Mouse (Mus musculus) inflammation-experienced regulatory T-cells, adult 6 months (primary cell): Measurements from ENCODE around the gene Fosl2. TPM values are rescaled to one million over a fixed set of nuclear protein-coding genes. Genes with fewer than 3 reads are reported as not detected.
A peak's percentile ranks its signal among the peaks of the same experiment; 100 is the strongest.

Source experiments
- ATAC-seq: one replicate; pipeline ENCODE4 v1.8.0; 2017
- polyA plus RNA-seq, 3 experiments: library from polyadenylated mRNA; unstranded; fragments of 100-300 nt; shearing (Covaris generic); gene quantifications; one replicate each; pipeline ENCODE4 v1.2.1; 2017

The Fosl2 gene
- polyA plus RNA-seq = 1 to 10 TPM; 1.3 to 2.0 (median 1.7) TPM

DNA sequence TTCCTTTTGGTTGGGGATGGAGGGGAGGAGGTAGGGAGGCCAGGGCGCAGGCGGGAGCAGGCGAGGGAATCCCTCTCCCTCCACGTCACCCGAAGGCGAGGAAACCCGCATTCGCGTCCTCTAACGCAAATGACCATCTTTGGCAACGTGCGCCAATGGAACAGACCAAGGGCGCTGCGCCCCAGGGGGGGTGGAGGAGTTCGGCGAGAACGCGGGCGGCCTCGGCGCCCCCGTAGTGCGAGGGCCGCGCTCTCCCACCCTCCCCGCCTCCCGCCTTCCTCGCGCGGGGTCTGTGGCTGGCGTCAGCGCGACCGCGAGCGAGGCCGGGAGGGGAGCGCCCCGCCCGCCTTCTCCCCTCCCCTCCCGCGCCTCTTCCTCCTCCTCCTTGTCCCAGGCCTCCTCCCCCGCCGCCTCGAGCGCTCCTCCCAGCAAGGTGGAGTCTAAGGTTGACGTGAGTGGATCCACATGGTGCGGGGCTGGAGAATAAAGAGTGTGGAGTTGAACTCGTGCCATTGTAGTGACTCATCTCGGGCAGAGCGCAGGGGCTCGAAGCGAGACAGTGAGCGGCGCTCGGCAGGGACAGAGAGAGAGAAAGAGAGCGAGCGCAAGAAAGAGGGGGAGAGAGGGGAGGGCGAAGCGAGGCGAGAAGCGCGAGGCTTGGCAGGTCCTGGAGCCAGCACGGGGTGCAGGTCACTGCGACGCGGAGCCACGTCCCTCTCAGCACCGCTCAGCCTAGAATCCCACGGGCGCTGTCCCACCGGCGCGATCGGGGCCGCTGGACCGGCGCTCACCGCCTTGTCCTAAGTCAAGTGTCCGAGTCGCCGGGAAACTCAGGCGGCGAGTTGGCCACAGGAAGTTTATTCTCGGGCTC is at the start of gene Fosl2:
Fosl2 (plus strand) TSS at position 466 of the 871 bp plus-strand sequence.
- ATAC-seq = peak; percentile 76

DNA sequence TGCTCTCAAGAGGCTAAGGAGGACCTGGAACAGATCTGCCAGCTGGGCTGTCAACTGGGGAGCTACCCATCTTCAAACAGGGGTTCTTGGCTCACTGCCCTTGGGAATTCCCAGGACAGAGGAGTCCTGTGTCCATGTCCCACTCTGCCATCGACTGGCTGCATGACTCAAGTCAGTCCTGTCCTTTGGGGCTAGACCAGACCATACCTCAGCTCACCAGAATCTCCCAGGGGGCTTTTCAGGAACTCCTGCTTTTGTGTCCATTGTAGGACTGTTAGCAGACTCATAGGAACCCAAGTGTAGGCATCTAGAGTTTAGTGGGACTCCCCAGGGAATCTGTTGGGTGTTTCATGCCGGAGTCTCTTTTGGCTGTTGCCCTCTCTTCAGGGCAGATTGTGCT is 49.6 kb upstream of the Fosl2 start:
- no peak for ATAC-seq

DNA sequence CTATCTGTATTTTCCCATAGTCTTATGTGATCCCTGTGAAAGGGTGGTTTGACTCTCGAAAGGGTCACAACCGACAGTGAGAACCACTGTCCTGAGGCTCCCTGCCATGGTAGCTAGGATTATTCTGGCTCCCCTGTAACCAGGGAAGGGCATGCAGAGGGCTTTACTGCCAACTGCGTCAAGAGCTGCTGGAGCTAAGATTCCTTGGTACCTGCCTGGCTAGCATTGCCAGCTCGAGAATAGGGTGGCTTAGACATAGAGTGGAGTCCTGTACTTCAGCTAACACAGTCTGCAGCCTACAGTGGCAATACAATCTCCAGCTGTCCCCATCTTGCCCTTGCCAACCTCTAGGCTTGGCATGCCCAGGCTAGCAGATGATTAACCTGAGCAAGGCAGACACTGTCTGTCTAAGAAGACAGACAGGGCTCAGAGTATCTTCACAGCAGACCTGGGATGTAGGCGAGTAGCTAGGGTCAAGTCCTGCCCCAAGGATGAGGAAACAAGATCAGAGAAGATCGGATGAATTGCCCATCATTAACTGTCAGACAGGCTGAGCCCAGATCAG is 49.0 kb upstream of the Fosl2 start:
- no peak for ATAC-seq

DNA sequence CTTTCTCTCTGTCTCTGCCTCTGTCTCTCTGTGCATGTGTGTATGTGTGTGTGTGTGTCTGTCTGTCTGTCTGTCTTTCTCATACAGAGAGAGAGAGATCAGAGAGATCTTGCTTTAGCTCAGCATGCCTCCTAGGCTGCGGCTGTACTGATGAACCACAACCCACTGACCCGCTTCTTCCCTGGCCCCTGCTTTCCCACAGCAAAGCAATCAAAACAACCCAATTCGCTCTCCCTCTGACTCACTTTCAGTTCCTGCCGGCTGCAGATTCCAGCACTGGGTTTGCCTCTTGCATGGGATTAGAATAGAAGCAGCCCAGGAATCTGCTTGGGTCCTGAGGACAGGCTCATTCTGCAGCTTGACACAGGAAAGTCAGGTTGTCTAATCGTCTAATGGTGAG is 46.1 kb upstream of the Fosl2 start:
- ATAC-seq = no peak

DNA sequence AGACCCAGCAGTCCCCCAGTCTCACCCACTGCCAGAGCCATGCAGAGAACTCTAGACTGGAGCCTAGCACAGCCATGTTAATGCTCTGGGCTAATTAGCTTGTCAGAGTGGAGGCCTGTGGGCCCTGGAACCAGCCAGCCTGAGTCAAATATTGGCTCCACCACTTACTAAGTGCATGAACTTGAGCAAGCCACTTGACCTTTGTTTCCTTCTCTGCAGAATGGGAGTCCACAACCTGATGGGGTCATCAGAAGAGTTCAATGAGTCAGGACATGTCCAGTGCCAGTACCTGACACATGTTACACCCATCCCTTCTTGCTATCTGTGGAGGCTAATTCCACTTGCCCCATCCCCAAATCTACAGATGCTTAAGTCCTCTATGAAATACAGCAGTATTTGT is 43.3 kb upstream of the Fosl2 start:
- ATAC-seq = no peak

DNA sequence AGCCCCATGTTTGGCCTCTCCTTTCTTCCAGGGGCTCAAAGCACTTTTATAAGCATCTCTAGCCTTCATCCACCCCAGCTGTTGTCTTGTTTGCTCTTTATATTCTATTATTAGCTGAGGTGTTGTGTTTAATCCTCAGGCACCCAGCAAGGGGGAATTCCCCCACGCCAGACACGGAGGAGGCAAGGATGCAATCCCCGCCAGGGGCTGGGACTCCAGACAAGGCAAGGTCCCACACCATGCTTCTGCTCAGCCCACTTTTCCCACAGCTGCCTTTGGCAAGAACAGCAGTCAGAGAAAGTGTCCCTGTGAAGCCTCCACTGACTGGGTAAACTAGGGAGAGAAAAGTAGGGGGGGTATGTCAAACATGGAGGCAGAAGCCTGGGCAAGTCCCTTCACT is 36.9 kb upstream of the Fosl2 start:
- no peak for ATAC-seq

DNA sequence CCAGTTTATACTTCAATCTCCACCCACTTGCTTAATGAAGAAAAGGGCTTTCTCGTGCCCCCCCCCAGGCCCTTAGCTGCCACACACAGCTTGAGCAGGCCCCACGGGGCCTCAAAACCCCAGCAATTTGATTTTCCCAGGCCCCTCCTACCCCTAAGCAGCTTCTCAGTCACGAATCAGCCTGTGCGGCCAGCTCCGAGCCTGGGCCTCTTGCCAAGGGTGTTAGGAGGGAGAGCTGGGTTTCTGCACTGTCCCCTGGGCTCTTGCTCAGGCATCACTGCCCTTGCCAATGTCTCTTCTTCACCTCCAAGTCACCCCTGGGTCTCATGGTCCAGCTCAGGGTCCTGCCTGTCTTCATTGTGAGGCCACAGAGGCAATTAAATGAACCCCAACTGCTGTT is 33.1 kb upstream of the Fosl2 start:
- no peak for ATAC-seq

DNA sequence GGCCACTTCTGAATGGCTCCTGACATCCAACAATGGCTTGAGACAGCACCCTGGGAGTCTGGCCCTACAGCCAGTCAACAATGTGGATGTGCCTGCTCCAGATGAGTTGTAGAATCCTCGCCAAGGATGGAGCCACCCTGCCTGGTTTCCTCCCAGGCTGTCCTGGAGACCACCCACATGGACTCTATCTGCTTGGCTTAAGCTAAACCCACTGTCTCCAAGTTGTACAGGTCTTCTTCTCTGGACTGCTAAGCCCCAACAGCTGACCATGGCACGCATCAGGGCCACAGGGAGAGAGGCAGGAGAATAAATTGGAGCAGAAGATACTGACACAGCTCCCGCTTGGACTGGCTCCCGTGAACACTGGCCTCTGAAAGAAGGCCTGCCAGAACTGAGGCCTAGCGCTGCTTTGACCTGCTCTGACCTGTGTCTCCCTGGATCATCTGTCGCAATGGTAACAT is 32.6 kb upstream of the Fosl2 start:
- ATAC-seq = no peak

DNA sequence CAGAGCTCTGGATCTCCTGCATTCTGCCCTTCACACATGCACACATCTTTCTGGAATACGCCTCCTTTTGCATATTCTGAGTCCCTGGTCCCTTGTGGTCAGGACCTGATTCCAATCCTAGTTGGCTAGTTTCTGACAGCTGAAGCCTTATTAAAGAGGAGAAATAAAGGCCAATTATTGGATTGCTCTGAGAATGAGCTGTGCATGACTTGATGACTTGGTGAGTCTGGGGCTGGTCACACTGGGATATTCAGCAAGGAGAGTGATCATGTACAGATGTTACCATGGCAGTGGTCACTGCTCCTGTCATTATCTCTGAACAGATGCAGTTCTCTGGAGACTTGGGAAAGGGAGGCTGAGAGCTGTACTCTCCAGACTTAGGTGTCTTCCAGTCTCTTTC is 32.1 kb upstream of the Fosl2 start:
- ATAC-seq = no peak

DNA sequence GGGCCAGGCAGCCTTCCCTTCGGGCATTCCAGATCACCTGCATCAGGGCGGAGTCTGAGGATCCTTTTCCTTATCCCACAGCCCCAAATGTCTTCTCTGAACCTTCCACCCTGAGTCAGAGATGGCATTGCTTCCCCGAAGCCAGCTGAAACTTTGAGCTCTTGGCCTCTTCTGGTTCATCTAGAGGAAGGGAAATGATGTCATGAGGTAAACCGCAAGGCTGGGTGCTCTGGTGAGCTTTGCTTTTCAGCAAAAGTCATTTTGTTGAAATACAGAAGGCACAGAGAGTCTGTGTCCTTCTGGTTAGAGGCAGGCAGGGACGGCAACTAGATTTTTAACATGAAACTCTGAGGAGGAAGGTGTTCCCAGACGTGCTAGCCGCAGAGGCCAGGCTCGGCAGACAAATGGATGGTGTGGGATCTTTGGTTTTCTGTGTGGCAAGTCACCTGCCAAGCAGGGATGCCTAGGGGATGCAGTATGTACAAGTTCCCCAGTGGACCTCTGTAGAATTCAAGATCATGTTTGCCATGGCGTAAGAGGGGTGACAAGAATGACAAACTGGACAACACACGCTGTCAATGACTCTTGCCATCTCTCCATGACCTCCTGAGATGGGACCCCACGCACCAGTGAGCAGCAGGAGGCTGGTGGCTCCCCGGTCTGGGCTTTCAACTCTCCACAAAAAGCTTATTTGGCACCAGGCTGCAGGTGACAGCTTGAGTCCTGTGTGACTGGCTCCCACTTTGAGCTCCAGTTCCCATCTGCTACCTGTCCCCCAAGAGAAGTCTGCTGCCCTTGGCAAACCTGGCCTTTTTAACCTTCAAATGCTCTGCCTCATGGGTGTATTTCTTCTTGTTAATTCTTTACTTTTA is 31.2 kb upstream of the Fosl2 start:
- ATAC-seq = peak; percentile 98

DNA sequence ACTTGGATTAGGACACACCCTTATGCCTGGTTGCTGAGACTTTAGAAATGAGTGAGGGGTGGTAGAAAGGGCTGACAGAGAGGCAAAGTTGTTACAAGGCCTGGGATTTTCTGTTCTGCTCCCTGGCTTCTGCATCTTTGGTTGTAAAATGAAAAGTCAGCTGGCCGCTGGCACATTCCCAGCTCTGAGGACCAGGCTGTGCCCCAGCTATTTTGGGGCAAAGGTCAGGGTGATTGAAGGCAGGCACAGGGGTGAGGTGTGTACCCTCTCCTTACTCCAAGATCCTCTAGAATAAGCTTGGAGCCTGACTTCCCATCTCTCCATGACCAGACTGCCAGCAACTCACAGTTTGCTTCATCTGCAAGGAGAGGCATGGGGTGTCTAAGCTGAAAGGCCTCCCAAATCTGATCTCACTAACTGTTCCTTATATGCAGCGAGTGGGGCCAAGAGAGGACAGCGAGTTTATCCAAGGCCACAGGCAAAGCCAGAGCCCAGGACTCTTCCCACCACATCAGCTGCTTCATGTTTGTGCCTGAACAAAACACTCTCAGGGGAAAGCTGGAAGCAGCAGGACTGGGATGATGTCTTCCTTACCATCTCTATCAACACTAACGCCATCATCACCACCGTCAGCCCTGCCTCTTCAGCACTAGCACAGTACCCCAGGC is 29.0 kb upstream of the Fosl2 start:
- ATAC-seq = no peak

DNA sequence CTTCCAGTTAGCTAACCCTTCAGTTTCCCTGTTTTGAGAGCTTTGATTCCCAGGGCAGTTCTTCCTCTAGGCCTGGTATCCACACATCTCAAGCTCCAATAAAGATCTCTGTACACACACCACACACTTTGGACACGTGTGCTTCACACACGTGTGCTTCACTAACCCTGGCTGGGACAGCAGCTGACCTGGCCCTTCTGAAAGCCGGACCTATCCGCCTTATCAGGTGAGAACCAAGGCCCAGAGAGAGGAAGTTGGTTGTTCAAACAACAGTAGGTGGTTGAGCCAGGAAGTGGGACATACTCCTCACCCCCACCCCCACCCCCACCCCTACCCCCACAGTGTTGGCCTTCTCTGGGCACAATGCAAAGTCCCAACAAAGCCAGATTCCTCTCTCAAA is 24.9 kb upstream of the Fosl2 start:
- ATAC-seq = no peak

DNA sequence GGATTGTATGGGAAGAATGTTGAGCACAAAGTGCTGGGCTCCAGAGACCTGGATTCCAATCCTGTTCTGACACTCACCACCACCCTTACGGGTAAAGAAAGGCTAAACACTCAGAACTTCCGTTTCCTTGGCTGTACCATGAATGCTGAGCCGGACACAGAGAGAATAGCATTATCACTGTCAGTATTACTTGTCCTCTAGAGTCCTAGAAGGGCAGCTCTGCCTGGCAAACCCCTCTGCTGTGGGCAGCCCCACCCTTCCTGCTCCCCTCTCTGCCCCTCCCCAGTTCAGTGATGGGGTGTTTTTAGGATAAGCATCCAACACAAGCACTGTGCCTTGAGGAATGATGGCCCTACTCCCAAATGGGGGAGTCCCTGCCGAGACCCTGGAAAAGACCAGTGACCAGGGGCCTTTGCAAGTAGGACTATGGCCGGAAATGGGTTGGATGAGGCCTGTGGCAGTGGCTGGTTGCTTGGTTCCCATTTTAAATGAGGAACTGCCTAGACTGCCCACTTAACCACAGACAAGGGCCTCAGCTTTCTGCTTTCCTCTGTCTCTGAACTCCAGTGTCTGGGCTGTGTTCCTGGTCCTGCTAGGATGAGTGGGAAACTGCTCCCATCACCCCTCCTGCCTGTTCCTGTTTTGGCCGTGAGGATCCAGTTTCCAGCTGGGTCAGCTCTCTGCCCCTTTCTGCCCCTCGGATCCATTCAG is 23.2 kb upstream of the Fosl2 start:
- ATAC-seq = no peak

DNA sequence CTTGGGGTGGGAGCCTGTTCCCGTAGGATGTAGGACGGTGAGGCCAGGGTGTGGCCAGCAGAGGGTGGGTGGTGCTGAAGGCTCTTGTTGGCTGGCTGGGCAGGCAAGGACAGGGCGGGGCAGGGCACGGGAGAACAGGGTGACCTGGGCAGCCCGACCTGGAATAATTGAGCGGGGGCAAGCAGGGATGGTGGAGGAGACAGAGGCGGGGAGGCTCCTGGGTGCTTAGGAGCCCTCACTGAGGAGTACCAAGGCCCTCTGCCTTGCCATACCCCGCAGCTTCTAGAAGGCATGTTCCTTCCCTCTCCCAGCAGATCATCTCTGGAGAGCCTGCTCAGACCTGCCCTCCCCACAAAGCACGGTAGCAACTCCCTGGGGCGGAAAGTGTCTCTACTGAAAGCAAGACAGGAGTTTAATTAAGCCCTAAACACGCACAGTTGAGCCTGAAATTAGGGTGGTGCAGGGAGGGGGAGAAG is 14.7 kb upstream of the Fosl2 start:
- ATAC-seq = no peak

DNA sequence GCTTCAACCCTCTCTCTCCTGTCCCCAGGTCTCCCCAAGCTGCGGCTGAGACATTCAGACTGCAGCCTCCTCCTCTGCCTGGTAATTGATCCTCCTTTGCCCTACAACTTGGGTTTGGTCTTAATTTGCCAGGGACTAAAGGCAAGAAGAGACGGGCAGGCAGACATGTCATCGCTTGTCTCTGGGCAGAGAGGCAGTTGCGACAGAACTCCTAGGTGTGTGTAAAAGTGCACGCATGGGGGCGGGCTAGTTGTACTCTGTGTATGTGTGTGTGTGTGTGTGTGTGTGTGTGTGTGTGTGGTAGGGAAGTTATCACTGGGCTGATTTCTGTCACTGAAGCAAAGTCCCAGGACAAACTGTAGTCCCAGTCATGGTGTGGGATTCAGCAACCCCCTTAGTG is 13.7 kb upstream of the Fosl2 start:
- ATAC-seq = no peak

DNA sequence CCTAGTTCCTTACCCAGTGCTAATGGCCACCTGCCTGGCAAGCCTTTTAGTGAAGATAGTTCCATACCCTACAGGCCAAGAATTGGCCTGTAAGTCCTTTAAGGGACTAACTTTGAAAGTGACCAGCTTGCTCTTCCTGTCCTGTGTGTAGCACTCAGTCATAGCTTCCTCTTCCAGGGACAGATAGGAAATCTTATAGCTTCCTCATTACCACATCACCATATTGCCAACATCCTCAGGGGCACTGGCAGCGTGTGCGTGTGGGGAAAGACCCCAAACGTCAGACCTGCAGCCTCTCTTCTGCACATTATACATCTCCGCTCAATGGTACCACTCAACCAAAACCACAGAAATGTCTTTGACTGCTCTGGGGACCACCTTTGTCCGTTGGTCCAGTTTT is 13.2 kb upstream of the Fosl2 start:
- ATAC-seq = no peak

DNA sequence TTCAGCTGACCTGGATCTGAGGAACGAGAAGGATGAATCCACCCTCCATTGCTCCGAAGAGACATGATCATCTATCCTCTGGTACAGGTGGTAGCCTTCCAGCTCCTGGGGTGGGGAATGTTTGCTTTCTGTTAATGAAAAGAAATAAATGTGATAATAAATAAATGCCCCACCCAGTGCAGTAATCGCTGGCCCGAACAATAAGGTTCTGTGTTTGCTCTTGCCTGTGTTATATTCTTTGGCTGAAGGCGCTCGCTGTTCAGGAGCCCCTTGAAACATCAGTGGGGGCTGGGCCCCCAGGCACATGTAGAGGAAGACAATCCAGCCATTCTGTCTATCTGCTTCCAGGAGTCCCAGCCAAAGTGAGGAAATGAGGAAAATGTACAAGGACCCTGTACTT is 10.6 kb upstream of the Fosl2 start:
- ATAC-seq = no peak

DNA sequence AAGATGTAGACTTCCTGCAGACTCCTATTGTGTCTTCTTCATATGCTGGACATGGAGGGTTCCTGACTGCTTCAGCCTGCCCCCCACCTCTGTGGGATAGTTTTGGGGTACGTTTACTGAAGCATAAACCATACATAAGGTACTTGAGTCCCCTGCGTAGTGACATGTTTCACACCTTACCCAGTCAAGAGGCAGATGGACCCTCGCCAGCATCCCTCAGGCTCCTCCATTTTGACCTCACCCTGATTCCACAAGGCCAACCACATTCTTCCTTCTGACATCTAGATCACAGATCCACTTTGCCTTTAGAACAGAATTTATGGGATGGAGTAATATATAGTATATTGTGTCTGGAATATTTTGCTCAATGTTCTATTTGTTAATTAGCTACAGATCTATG is 8.4 kb upstream of the Fosl2 start:
- no peak for ATAC-seq

DNA sequence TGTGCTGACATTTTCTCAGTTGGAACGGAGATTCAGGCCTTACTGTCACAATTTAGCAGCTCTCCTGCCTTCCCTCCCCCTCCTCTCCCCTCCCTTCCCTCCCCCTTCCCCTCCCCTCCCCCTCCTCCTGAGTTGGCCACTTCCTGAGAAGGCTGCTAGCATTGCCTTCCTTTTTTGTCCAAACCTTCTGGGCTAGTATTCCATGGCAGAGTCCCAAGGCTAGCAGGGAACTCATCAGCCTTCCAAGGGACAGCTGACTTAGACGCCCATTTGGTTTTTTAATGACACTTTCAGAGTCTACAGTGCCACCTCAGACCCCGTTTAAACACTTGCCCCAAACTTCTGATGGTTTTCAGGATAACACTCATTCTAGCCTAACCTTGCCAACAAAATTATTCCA is 7.7 kb upstream of the Fosl2 start:
- no peak for ATAC-seq

DNA sequence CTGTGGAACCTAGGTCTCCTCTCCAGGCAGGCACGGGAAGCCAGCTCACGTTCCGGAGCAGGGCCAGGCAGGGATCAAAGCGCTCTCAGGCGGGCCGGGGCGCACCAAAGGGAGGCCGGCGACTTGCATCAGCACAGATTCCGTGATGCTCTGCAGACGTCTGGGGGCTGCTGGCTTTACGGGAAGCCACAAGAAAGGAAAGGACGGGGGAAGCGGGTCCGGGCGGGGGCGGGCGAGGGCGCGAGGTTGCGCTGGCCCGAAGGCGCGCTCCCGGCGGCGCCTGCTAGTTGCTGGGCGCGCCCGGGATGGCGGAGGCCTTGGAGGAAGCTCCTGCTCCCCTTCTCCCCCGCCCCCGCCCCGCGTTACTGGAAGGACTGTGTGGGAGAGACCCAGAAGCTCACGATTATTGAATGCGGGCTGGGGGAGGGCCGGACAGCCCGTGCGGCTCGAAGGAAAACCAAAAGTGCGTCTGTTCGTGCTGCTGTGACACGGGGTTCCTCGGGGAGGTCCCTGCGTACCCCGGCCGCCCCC is 2.6 kb upstream of the Fosl2 start:
- ATAC-seq = peak; percentile 24

DNA sequence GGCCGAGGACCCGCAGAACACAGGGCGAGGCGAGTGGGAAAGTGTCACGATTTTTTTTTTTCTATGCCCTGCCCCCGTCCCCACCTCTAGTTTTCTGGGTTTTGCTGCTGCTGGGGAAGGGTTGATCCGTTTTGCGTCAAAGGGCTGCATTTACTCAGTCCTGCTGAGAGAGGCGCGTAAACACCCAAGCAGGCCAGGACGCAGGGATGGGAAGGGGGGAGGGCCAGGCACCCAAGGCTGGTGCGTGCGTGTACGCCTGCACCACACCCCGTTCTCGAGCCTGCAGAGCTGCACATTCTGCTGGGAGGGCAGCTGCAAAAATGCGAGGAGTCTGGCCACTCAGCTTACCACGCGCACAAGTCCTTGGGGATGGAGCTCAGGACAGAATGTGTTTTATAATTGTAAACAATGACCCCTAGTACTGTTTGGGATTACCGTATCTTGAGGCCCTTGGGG is 2.0 kb upstream of the Fosl2 start:
- peak; percentile 6 for ATAC-seq
